Mouse (Mus musculus) ZHBTc4 (cell line): Measurements from ENCODE around the gene Myo10.
A peak's percentile ranks its signal among the peaks of the same experiment; 100 is the strongest.

Source experiments
- DNase-seq: peaks from one replicate; pipeline ENCODE4 v3.0.0-alpha.2; 2011; ENCODE audit warnings: low read depth, low spot score

The Myo10 gene

DNA sequence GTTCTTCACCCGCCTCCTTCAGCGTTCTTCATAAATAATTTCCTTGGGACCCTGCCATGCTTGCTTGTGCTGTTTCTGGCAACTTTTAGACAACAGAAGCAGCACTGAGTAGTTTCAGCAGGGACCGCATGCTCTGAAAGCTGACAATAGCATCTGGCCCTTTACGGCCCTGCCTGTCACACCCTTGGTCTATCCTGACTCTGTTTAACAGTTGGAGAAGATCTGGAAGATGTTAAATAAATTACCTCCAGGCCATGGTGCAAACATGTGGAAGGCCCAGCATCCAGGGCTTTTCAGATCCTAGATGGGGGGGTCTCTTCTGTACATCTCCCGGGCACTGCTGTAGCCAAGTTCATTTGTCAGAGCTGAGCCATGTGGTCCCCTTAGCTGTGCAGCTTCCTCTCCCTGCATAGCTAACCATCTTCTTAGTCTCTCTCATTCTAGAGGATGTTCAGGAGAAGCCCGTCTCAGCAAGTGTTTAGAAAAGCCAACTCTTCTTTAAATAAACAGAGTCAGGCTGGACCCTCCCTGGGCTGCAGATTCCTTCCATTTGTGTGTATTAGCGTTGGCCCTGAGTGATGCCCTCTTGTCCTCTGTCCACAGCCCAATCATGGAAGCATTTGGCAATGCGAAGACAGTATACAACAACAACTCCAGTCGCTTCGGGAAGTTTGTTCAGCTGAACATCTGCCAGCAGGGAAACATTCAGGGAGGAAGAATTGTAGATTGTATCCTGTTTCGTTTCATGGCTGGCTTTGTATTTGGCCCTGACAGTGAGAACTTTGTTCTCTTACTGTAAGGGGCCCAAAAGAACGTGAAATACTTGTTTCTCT lies 101.2 kb downstream of the Myo10 start:
- no peak for DNase-seq

DNA sequence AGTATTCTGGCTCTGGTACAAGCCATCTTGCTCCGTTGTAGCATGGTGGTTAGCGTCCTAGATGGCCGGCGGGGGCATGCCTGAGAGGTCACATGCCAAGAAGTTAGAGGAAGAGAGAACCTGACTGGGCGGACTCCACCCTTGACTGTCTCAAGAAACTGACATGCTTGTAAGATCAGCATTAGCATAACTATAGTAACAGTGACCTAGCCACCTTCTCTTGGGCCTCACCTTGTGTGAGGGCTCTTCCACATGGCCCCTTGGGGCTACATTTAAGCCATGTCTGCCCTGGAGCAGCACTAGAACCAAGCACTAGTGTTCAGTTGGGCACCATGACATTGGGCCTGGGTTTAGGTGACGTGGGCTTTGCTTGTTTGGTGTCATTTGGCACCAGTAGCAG lies 102.2 kb downstream of the Myo10 start:
- DNase-seq: peak; percentile 89

DNA sequence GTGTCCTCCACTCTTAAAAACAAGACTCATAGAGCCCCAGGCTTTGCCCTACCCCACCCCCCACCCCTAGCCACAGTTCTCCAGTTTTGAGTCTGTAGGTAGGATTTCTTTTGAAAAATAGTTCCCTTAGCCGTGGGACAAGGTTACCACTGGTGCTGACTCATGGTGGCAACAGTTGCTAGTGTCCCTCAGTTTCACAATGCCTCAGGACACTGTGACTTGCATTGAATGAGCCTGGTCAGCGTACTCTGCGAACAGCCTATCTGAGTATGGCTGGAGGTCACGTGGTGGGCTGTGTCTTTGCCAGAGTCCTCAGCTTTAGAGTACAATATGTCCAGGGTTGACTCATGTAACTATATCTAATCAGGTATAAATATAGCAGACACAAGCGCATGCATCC lies 104.5 kb downstream of the Myo10 start:
- DNase-seq: no peak

DNA sequence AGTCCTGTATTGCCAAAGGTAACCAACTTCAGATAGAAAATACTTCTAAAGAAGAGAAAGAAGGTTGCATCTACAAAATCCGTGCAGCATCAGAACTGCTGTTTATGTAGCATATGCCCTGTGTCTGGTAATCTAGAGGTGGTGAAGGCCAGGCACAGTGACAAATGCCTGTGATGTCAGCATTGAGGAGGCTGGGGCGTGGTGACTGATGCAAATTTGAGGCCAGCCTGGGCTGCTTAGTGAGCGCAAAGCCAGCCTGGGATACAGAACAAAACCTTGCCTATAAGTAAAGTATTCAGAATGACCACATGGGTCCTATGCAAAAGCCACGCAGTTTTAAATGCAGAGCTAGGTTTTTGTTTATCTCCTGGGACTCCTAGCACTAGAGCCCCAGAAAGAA lies 106.2 kb downstream of the Myo10 start:
- peak; percentile 76 for DNase-seq

DNA sequence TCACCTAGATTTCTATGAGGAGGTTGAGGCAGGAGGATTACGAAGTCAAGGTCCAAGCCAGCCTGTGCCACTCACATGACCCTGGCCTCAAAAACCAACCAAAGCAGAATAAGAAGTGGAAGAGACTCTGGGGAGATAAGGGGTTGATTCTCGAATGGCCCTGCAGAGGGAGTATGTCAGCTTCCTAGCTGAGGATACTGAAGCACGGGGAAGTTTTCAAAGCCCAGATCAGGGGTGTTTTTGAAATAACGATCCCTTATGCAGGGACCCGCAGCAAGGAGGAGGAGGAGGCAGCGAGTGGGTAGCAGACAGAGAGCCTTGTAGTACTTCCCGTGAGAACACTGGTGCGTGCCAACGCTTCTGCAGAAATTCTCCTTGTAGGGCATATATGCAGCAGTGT lies 108.7 kb downstream of the Myo10 start:
- peak; percentile 67 for DNase-seq

DNA sequence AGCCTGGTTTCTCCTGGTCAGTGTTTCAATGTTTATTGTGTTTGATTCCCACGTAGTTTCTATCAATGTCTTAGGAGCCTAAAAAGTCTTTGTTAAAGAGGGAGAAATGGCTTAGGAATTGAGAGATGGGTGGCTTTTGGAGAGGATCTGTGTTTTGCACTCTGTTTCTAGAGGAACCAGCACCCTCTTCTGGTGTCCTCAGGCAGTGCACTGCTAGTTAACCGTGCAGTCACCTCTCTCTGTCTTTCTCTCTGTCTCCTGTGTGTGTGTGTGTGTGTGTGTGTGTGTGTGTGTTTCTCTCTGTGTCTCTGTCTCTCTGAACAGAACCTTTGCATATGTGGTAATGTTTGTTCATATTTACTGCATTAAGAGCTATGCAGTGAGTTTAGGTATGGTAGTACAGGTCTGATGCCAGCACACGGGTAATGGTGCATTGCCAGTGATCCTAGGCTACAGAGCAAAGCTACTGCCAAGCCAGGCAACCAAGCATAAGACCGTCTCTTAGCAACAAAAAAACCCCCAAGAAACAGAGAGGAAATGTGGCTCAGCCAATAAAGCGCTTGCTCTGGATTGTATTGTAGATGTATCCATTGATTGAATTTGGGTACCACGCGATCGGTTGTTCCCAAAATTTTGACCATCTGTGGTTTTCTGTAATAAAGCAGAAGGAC lies 110.6 kb downstream of the Myo10 start:
- DNase-seq: peak; percentile 69

DNA sequence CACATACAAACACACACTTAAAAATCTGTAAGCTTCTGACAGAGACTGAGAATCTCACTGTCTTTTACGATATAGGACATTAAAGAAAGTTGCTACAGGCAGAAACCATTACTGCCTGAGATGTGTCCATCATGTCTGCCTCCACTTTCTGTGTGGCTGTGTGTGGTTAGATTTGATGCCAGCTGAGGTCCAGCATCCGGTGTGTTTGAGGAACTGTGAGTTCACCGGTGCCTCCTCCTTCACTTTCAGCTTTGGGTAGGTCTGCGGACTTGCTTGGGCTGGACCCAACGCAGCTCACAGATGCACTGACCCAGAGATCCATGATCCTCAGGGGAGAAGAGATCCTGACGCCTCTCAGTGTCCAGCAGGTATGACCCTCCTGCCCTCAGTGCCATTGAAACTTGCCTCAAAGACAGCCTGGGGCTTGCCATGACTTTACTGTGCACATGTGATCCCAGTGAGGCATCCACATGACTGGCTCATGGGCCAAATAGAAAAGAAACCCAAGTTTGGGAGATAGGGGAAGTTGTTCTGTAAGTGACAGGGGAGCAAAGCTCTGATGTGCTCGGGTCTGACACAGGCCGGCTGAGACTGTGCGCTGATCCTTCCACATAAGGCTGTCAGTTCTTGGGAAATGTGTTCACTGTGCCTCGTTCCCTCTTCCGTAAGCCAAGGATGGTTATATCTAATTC lies 111.6 kb downstream of the Myo10 start:
- no peak for DNase-seq

DNA sequence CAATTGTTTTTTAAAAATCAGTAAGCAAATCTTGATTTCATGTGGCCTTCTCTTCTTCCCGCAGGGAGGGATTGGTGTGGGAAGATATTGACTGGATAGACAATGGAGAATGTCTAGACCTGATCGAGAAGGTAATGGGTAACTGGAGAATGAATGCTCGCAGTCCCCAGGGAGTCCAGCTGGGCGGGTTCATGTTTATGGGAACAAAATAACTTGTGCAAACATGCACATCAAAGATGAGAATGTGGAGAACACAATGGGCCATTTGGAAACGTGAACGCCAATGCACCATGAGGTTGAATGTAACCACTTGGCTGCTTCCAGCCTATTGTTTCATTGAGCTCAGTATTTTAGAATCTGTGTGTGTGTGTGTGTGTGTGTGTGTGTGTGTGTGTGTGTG lies 114.2 kb downstream of the Myo10 start:
- peak; percentile 86 for DNase-seq

DNA sequence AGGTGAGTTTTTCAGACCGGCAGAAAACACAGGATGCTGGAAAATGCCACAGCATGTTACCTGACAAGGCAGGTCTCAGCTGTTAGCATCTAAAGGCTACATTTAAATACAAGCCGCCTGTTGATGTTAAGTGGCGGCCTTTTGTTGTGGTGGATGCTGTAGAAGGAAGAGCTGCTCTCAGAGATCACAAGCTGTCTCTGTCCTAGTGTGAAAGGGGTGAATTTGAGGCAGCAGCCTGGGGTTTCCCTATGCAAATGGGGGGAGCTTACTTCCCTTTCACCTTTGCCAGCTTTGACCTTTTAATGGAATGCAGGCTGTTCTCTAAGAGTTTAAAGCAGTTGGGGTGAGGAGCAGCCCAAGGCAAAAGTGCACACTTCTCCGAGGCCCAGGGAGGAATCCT lies 117.9 kb downstream of the Myo10 start:
- peak; percentile 89 for DNase-seq

DNA sequence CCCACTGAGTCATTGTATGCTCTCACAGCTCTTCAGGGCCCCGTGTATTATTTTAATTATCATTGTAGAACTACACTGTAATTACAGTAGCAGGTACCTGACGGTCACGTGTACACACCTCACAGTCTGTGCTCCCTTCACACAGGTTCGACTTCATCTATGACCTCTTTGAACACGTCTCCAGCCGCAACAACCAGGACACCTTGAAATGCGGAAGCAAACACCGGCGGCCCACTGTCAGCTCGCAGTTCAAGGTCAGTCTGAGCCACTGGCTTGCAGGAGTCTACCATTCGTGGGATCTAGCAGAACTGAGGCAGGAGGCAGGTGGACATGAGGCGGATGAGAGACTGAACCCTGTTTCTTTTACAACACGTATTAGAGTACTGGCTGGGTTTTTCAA lies 119.9 kb downstream of the Myo10 start:
- DNase-seq: no peak

DNA sequence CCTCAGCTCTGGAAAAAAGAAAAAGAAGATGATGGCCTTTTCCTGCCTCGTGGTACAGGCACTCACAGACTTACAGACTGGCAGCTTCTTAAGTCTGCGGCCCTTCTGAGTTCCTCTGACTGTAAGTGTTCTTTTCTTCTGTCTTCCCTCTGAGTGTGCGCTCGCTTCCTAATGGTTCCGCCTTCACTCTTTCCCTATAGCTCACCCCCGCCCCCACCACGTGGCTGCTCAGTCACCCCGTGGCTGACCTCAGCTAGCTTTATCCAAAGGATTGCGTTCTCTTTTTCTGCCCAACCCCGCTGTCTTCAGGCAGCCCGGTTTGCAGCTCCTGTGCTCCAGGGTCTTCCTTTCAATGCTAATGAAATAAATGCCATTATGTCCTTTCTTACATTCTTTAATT lies 129.2 kb downstream of the Myo10 start:
- DNase-seq: peak; percentile 79

DNA sequence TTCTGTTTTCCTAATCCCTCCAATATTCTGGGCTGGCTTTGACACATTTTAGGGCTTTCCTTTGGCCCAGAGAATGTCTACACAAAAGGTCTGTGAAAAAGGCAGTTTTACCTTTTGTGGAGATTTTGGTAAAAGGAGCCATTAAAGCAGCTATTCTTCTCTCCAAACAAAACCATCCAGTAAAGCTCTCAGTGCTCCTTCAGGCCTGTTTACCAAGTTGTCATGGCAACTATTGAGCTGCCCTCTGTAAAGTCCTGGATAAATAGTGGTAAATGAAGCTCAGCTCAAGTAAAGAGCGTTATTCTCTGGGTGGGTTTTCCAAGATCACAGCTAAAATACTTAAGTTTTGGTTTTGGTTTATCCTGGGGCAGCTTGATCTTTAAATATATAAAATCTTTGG lies 130.3 kb downstream of the Myo10 start:
- no peak for DNase-seq

DNA sequence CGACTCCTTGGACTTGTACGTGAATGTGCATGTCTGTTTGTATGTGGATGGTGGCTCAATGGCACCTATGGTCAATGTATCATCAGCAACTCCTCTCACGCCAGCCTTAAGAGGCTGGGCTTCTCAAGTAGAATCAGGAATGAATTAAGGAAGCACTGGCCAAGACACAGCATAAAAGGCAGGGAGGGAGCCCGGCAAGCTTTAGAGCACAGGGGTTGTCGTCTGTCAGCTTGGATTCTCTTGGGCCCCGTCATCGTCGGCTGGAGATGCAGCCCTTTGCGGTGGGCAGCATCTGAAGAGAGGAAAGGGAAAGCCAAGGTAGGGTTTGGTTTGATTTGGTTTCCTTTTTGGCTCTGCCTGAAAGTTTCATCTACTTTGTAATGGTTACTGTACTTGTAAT lies 130.7 kb downstream of the Myo10 start:
- DNase-seq: no peak

DNA sequence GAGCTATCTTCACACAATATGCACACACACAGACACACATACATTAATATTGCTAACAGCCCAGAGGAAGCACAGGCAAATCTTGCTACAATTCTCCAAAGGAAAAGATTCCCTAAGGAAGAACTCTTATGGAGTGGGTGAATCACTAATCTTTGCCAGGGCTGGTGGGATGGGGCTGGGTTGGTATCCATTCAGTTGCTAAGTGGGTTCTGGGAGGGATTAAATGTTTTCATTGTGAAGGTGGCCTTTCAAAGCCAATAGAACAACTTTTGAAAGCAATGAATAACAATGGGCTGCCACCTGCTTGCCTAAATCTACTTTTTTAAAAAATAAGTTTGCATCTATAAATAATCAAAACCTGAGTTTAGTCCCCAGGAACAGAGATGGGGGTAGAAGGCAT lies 131.6 kb downstream of the Myo10 start:
- DNase-seq: peak; percentile 90

DNA sequence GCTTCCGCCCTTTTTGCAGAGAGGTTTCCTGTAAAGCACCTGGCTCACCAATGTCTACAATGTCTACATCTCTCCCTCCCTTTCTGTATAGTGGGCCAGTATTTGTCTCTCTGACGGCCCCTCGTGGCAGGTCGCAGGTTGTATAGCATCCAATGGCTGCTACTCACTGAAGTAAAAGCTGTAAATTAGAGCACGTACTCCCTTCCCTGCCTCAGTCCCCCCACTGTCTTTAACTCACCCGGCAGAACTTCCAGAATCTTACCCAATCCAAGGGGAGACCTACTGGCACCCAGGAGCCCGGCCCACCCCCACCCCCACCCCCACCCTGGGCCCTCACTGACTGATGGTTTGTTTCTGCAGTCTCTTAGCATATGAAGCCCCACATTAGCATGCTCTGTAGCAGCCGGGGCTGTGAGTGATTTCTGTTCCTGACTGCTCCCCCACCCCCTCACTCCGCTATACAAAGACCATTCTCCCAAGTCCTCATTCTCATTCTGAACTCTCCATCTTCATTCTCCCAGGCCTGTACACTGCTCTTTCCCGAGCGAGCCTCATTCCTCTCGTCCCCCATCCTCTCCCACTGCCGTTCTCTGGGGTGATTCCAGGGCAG lies 132.1 kb downstream of the Myo10 start:
- DNase-seq: peak; percentile 95

DNA sequence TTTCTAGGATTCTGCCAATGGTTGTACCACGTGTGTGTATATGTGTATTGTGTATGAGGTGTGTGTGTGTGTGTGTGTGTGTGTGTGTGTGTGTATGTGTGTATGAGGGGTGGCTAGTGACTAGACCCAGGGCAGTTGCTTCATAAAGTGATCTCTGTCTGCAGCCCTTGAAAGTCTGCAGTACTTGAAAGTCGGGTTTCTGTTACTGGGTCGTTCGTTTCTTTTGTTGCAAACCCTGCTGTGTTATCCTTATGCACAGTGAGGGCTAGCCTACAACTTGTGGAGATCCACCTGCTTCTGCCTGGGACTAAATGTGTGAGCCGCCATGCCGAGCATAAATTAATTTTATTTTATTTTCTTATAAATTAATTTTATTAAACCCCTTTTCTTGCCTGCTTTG lies 133.2 kb downstream of the Myo10 start:
- DNase-seq: no peak

DNA sequence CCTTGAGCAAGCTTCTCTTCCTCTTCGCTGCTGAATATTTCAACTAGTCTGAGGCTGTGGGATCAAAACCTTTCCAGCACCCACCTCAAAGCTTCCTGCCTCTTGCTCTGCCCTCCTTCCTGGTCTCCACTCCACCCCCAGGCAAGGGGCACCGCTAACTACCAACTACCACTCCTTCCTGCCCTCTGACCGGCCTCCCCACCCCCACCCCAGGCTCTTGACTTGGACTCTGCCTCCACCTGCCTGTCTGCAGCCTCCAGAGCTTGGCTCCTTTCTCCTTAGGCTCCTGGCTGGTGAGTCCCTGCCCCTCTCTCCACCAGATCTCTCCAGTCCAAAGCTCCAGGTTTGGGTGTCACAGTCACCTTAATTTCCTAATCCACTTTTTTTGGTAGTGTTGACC lies 133.7 kb downstream of the Myo10 start:
- no peak for DNase-seq

DNA sequence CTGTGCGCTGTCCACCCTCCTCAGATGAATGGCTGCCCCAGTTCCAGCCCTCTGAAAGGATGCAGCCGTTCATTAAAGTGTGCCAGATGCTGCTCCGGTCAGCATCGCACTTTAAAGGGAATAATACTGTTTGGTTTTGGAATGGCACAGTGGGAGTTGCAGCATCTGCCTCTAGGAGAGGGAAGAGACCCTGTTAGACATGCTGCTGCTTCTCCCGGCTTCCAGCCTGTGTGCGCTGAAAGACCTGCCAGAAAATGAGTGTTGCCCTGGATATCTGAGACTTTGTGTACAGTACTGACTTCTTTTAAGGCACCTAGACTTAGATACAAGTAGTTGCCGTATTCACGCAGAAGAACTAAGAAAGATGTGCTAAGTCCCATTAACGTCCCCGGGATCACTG lies 135.7 kb downstream of the Myo10 start:
- DNase-seq: no peak

DNA sequence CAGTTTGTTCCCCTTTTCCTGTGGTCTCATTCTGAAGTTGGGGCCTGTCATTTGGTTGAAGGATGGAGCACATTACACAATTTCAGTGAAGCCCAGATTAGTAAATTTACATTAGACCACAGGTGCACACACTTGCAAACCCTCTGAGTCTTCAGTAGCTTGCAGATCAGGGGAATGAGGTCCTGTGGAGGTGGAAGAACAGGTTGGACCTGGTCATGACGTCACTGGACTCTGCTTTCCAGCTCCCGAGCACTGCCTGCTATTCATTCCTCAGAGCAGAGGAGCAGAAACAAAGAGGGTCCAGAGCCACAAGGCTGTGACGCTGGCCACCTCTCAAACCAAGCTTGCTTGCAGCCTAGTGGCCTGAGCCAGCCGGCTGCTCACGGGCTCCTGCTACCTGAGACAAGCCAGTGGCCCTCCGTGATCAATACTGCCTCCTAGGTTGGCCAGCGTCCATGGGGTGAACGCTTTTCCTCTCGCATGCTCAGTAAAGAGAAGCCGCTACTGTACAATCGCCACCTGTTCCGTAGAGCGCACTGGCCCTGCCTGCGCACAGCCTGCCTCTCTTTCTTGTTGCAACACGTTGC lies 136.3 kb downstream of the Myo10 start:
- DNase-seq: no peak

DNA sequence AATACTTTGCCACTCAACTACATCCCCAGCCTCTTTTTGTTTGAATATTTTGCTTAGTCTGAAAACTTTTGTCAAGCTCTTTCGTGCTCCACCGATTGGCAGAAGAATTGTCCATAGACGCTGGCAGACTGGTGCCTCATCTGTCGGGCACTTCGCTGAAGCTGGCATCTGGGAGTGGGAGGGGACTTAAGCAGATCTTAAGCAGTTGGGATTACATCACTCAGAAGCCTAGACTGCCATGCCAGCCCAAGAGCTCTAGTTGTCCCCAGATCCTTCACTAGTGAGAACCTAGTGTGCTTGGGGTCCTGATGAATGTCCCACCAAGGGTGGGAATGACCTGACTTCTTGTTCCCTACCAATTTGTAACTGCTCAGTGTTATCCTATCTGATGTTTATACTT lies 138.0 kb downstream of the Myo10 start:
- no peak for DNase-seq

DNA sequence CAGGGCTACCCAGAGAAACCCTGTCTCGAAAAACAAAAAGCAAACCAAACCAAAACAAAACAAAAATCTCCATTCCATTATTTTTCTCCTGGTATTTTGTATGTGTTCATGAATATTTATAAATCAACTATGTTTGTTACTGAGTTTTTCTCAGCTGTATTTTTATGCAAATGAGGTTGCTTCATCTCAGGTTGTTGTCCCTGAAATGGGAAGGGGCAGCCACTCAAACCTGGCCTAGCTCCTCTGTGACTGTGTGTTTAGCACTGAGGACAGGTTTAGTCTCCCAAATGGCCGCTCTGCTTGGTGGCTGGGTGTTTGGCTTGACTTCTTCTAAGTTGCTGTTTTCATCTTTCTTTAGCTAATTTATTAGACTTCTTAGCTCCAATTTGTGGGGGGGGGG lies 138.7 kb downstream of the Myo10 start:
- no peak for DNase-seq

DNA sequence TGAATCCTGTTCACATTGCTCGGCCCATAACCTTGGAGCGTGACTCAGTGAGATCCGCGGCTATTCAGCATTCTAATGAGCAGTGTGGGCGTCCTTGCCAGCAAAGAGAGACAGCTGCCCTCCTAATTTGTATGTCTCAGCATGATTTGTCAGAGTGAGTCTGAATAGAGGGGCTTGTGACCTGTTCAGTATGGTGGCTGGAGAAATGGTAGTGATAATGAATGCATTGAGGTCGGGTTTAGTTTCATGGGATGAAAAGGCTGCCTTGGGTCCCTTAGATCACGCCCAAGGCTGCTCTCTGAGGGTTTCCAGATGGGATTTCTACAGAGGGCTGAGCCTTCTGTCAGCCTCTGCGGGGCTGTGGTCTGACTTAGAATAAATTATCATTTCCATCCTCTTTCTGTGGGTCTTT lies 139.5 kb downstream of the Myo10 start:
- DNase-seq: no peak
